Comparison of ENCODE assay signal across 13 mouse cellular contexts in genomic region chr3:133509796-133510195, GRCm38 (mm10). TPM values are rescaled to one million over a fixed set of nuclear protein-coding genes. Genes with fewer than 3 reads are reported as not detected.
DNase-seq lines count a peak whose midpoint lies in the region.
"Had no signal": no experiment of that assay in that cellular context is flagged by ENCODE, and none has a peak within 500 bp of the region (broad histone marks: within the 10 kb centered on the region; RNA-seq: fewer than 3 reads in every experiment).

No protein-coding gene starts in this region.

- peak; percentile 59 for DNase-seq in gastrocnemius, adult 18-20 months (ENCODE audit: low spot score)
- no peak for DNase-seq in gastrocnemius, postnatal 10 days
- peak; percentile 18 to 33 for DNase-seq in left cerebral cortex, postnatal 14 days (ENCODE audit: low spot score in 2 of 2)
- no peak for DNase-seq in left cerebral cortex, postnatal 36 days (ENCODE audit: low spot score in 2 of 2)
- DNase-seq in brain, adult 2 months (ENCODE audit: low read depth, low spot score) = peak; percentile 66
- no peak for DNase-seq in spleen, postnatal 4 days (ENCODE audit: low spot score in 2 of 2)
- DNase-seq in spleen, postnatal 14 days (ENCODE audit: low spot score in 2 of 2) = no peak
- DNase-seq: adrenal gland, postnatal 14 days; cerebellum, adult 18-20 months; cerebellum, adult 9-11 months; heart, adult 2 months; heart, postnatal 14 days; kidney, adult 11 months had no signal

- intact Hi-C loops in left cerebral cortex, postnatal 14 days (cut with DNase I) = no loop called here
- intact Hi-C loops in left cerebral cortex, postnatal 36 days (cut with DNase I) = no loop called here

RNA-seq across cellular contexts. Expression of gene Tet2, which starts 35.1 kb away (rescaled TPM):
- 10 to 100 TPM; 14.3 to 18.2 TPM for total RNA-seq in gastrocnemius, adult 18-20 months (2021)
- 10 to 100 TPM; 44.6 to 67.4 TPM for total RNA-seq in gastrocnemius, postnatal 10 days (2021)
- 10 to 100 TPM; 46.1 to 48.1 TPM for total RNA-seq in left cerebral cortex, postnatal 14 days (2021)
- total RNA-seq in left cerebral cortex, postnatal 36 days (2021) = 10 to 100 TPM; 28.5 to 53.7 TPM

Comparison
In these comparisons a context has a peak if more than half of its experiments do, and no peak if none do; other contexts are left out.
1. DNase-seq: peak in gastrocnemius, adult 18-20 months (single experiment), left cerebral cortex, postnatal 14 days (2 of 2) and brain, adult 2 months (single experiment); none in gastrocnemius, postnatal 10 days (single experiment), left cerebral cortex, postnatal 36 days (0 of 2), spleen, postnatal 4 days (0 of 2) and spleen, postnatal 14 days (0 of 2).